Mouse (Mus musculus) midbrain, embryonic 10.5 days (tissue): Measurements from ENCODE around the gene Ncstn. TPM values are rescaled to one million over a fixed set of nuclear protein-coding genes. Genes with fewer than 3 reads are reported as not detected.

Experiments
- DNase-seq: peaks from one replicate; pipeline ENCODE4 v3.0.0-alpha.2; 2017; ENCODE audit warnings: low spot score
- H3K27ac ChIP-seq: fragments of 300-500 bp; sonication (generic); replicated peaks from 2 replicates; pipeline ENCODE4 v1.5.1; 2016; ENCODE audit warnings: mild to moderate bottlenecking
- H3K27me3 ChIP-seq: fragments of 300-500 bp; sonication (generic); 2 replicates; pipeline ENCODE4 v1.6.1; 2016; ENCODE audit warnings: low read depth, mild to moderate bottlenecking; ENCODE audit not compliant: poor library complexity, severe bottlenecking
- H3K36me3 ChIP-seq: fragments of 300-500 bp; sonication (generic); 2 replicates; pipeline ENCODE4 v1.6.1; 2016; ENCODE audit warnings: mild to moderate bottlenecking, moderate library complexity
- H3K4me1 ChIP-seq: fragments of 300-500 bp; sonication (generic); 2 replicates; pipeline ENCODE4 v1.6.1; 2016
- H3K4me3 ChIP-seq: fragments of 300-500 bp; sonication (generic); 2 replicates; pipeline ENCODE4 v1.5.1; 2016; ENCODE audit warnings: mild to moderate bottlenecking, moderate library complexity
- H3K9me3 ChIP-seq: fragments of 300-500 bp; sonication (generic); replicated peaks from 2 replicates; pipeline ENCODE4 v1.6.1; 2016; ENCODE audit warnings: mild to moderate bottlenecking
- WGBS: fragments of 180-500 bp; shearing (Covaris S2); methylation state at CpG from one replicate; pipeline ENCODE4 v1.1.7; 2016; 5-methylcytosine and 5-hydroxymethylcytosine counted together
- polyA plus RNA-seq: library from polyadenylated mRNA; unstranded; fragments of >200 nt; fragmentation: Nextera tagmentation; extraction: Ambion mirVana; gene quantifications from 2 replicates; pipeline ENCODE4 v1.2.1, GENCODE M21; 2016

The Ncstn gene
- 106 and 129 TPM in 2 replicates for polyA plus RNA-seq

DNA sequence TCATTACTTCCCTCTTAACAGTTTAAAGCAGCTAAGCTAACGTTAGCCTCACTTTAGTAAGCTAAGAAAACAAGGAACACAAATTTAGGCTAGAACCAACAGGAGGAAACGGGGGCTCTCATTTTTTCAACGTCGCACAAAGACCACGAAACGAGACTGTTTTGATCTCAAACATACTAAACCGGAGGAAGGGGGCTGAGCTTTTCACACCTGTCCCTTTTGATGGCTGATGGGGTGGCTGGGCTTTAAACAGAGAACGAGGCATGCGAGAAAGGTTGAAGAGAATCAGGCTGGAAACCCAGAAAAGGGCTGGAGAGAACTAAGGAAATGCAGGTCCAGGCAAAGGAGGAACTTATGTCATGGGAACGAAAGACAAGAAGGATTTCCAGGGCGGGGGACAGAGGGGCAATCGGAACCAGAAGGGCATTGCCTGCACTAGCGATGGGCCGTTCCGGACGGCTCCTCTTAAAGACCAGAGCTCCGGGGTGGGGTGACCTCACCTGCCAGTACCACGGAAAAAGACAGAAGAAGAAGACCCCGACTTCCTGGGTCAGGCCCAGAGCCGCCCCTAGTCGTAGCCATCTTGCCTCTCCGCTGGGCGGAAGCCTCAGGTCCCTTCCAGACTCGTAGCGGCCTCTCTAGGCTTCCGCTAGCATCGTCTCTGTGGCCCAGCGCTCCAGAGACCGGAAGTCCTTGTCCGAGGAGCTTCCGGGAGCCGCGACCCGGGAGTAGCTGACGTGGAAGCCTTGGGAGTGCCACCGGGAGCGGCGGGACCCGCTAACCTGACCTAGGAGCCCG lies at the start of gene Ncstn, which contains the start of gene Copa:
Gene Ncstn, minus strand, starts transcription at position 695 of the 798 bp plus-strand sequence.
Gene Copa, plus strand, starts transcription at position 429 of the 798 bp plus-strand sequence.
- Histone ChIP-seq H3K36me3 (peaks cover 37% of the 10 kb centered on the region), H3K27me3 (no peaks in the 10 kb centered on the region), H3K27ac (peak within 1 kb of the TSS; percentile 94), H3K4me3 (peak within 1 kb of the TSS; percentile 83), H3K4me1 (peaks cover 30% of the 10 kb centered on the region), H3K9me3 (no peaks in the 10 kb centered on the region)
- WGBS, result under 1% methylated on average over 40 of the region's 40 CpGs
- peak; percentile 95 for DNase-seq

DNA sequence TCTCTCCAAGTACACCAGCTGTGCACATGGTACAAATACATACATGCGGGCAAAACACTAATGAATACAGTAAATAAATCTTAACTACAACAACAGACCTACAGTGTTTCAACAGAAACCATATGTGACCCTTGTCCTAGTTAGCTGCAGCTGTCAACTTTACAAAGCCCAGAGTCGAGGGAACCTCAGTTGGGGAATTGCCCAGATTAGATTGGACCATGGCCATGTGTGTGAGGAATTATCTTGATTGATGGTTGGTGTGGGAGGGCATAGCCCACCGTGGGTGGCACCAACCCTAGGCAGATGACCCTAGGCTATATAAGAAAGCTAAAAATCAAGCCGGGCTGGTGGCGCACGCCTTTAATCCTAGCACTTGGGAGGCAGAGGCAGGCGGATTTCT lies 49.7 kb upstream of the Ncstn start:
- H3K27ac ChIP-seq, result no peak overlapping the region
- peaks cover 6% of the 10 kb centered on the region for H3K4me1 ChIP-seq
- 91% methylated on average over 7 of the region's 7 CpGs for WGBS
- no peaks in the 10 kb centered on the region for H3K27me3 ChIP-seq
- DNase-seq, result no peak
- no peaks in the 10 kb centered on the region for H3K9me3 ChIP-seq
- H3K4me3 ChIP-seq, result no peak overlapping the region
- H3K36me3 ChIP-seq, result peaks cover 84% of the 10 kb centered on the region

DNA sequence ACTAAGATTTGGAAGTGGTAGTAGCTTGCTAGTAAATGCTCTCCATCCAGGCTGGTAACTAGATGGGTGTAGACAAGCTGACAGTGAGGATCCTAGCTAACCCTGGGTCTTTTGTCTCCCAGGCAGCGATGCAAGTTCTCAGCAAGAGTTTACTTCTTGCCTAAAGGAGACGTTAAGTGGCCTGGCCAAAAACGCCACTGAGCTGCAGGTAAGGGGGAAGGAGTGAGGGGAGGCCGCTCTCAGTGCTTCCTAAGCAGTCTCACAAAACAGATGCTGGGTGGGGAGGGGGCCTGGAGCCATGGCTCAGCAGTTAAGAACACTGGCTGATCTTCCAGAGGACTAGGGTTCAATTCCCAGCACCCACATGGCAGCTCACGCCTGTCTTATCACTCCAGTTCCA lies 47.2 kb upstream of the Ncstn start:
- Histone ChIP-seq H3K4me3 (no peak overlapping the region), H3K27ac (no peak overlapping the region), H3K36me3 (peaks cover 64% of the 10 kb centered on the region), H3K27me3 (no peaks in the 10 kb centered on the region), H3K9me3 (no peaks in the 10 kb centered on the region), H3K4me1 (peaks cover 14% of the 10 kb centered on the region)
- 96% methylated on average over 5 of the region's 5 CpGs for WGBS
- DNase-seq, result no peak

DNA sequence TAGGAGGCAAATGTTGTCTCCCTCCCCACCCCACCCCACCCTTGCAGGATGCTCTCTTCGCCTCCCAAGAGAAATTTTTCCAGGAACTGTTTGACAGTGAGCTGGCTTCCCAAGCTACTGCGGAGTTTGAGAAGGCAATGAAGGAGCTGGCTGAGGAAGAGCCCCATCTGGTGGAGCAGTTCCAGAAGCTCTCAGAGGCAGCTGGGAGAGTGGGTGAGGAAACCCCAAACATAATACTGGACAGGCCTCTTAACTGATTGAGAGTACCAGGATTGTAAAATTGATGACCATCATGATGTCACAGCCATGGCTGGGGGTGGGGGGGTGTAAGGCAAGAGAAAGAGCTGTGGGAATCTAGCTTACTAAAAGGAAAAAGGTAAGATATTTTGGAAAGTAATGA lies 46.5 kb upstream of the Ncstn start:
- H3K9me3 ChIP-seq, result no peaks in the 10 kb centered on the region
- peaks cover 14% of the 10 kb centered on the region for H3K4me1 ChIP-seq
- no peak overlapping the region for H3K27ac ChIP-seq
- H3K36me3 ChIP-seq, result peaks cover 57% of the 10 kb centered on the region
- H3K4me3 ChIP-seq, result no peak overlapping the region
- 73% methylated on average over 2 of the region's 2 CpGs for WGBS
- no peaks in the 10 kb centered on the region for H3K27me3 ChIP-seq
- no peak for DNase-seq

DNA sequence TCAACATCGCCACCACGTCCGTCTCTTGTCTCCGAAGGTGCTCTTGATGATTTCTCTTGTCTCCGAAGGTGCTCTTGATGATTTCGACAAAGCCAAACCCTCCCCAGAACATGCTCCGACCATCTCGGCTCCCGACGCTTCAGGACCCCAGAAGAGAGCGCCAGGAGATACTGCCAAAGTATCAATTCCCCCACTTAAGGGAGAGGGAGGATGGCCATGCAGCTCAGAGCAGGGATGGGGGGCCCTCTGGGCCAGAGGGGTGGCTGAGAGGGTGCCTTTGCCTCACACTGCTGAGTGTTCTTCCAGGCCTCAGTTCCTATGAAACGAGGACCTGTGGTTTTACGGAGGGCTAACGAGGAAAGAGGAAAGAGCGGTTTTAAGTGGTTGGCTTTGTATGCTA lies 46.0 kb upstream of the Ncstn start:
- Histone ChIP-seq H3K9me3 (no peaks in the 10 kb centered on the region), H3K36me3 (peaks cover 55% of the 10 kb centered on the region), H3K27me3 (no peaks in the 10 kb centered on the region), H3K27ac (no peak overlapping the region), H3K4me1 (peaks cover 14% of the 10 kb centered on the region), H3K4me3 (no peak overlapping the region)
- DNase-seq, result no peak
- 93% methylated on average over 15 of the region's 15 CpGs for WGBS

DNA sequence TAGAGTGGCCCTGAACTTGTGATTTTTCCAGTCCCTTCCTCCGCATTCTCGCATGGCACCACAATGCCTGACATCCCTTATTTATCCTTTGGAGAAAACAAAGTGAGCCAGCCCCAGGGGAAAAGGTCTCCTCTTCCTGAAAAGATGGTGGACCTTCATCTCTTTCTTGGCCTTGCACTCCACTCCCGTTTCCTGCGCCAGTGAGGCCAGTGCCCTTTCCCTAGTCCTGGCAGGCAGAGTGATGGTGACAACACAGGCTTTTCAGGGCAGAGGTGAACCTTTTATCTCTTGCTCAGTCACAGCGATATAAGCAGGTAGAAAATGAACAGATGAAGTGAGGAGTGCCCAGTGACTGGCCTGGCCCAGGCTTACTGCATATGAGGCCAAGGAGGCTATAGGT lies 44.9 kb upstream of the Ncstn start:
- H3K36me3 ChIP-seq, result peaks cover 55% of the 10 kb centered on the region

DNA sequence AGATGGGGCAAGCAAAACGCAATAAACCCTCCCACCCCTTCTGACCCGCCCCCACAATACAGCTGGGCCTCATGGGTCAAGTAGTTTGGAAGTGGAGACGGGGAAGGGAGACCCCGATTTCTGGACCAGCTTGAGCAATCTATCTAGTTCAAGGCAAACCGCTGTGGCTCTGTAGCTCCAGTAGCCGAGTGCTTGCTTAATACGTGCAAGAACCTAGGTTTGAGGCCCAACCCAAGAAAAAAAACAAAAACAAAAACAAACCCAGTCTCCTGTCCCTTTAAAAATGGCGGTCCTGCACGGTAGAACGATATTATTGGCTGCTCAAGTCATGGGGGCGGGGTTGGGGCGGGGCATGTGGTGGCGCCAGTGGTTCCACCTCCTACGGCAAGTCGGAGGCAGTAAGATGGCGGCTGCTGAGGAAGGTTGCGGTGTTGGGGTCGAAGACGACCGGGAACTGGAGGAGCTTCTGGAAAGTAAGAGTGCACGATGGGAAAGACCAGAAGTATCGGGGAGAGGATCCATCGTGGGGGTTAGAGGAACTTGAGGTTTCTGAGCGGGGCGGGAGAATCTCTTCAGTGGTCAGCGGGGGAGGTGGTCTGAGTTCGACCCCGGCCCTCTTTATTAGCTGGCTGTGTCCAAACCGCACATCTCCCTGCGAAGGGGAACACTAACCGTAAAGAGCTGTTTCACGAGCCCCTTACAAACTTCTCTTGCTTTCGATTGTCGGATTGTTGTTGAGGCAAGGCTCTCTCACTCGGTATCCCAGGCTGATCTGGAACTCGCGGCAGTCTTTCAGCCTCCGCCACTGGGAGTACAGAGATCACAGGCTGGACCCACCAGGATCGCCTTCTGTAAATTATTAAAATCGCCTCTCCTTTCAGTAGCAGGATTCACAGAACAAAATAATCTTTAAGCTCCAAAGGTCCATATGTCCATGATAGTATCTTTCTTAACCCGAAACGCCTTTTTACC lies 44.1 kb upstream of the Ncstn start, which contains the start of gene Pex19:
Gene Pex19, plus strand, starts transcription at position 380 of the 972 bp plus-strand sequence.
- DNase-seq, result peak; percentile 92
- under 1% methylated on average over 42 of the region's 42 CpGs for WGBS
- peaks cover 14% of the 10 kb centered on the region for H3K4me1 ChIP-seq
- H3K27me3 ChIP-seq, result no peaks in the 10 kb centered on the region
- peaks cover 55% of the 10 kb centered on the region for H3K36me3 ChIP-seq
- peak within 1 kb of the TSS; percentile 91 for H3K27ac ChIP-seq
- H3K9me3 ChIP-seq, result no peaks in the 10 kb centered on the region
- peak within 1 kb of the TSS; percentile 87 for H3K4me3 ChIP-seq

More for the DNA sequence above, 44.9 kb upstream of the Ncstn start:
- DNase-seq, result no peak
- Histone ChIP-seq H3K27ac (peak overlapping the region; percentile 91; the same call in 1 of the 2 replicates), H3K4me3 (peak overlapping the region; percentile 87), H3K4me1 (peaks cover 14% of the 10 kb centered on the region), H3K9me3 (no peaks in the 10 kb centered on the region), H3K27me3 (no peaks in the 10 kb centered on the region)
- 59% methylated on average over 5 of the region's 5 CpGs for WGBS

DNA sequence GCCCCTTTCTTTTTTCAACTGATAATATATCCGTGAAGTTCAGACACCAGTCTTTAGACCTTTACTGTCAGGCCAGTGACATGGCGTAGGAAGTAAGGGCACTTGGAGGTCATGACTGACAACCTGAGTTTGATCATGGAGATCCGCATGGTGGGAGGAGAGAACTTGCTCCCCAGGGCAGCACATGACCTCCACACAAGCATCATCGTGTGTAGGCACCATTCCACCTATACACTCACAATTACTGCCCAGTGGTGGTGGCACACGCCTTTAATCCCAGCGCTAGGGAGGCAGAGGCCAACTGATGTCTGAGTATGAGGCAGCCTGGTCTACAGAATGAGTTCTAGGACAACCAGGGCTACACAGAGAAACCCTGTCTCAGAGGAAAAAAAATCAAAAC lies 42.0 kb upstream of the Ncstn start:
- 89% methylated on average over 6 of the region's 6 CpGs for WGBS
- Histone ChIP-seq H3K36me3 (peaks cover 56% of the 10 kb centered on the region), H3K27ac (no peak overlapping the region), H3K27me3 (no peaks in the 10 kb centered on the region), H3K4me3 (no peak overlapping the region), H3K4me1 (peaks cover 14% of the 10 kb centered on the region), H3K9me3 (no peaks in the 10 kb centered on the region)
- DNase-seq, result no peak

DNA sequence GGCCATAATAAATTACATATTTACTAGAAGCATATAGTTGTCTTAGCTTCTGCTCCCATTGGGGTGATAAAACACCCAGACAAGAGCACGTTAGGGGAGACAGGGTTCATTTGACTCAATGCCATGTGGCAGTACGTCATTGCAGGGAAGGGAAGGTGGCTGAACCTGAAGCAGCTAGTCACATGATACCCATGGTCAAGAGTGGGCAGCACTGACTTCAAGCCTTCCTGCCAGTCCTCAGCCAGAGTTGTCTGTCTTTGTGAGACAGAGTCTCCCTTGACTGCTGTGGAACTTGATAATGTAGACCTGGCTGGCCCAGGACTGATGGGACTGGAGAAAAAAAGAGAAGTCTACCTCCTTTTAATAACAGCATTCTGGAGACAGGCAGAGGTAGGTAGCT lies 40.1 kb upstream of the Ncstn start:
- Histone ChIP-seq H3K9me3 (no peaks in the 10 kb centered on the region), H3K4me1 (peaks cover 11% of the 10 kb centered on the region), H3K36me3 (peaks cover 62% of the 10 kb centered on the region), H3K27me3 (no peaks in the 10 kb centered on the region), H3K27ac (no peak overlapping the region), H3K4me3 (no peak overlapping the region)
- WGBS, result 85% methylated on average over 2 of the region's 2 CpGs
- DNase-seq, result no peak

DNA sequence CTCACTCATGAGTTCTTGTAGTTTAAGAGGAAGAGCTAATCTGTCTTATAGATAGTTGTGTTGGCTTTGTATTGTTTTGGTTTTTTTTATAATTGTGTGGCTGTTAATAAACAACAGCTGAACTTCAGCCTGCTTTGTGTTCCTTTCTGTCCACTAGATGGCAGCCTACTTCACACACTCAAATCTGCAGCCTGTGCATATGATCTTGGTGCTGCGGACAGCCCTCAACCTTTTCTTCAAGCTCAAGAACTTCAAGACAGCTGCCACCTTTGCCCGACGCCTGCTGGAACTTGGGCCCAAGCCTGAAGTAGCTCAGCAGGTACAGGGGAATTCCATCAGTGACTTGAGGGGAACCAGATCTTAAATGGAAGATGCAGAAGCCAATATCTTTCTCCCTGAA lies 37.1 kb upstream of the Ncstn start:
- H3K36me3 ChIP-seq, result peaks cover 92% of the 10 kb centered on the region
- H3K9me3 ChIP-seq, result no peaks in the 10 kb centered on the region
- no peak for DNase-seq
- no peaks in the 10 kb centered on the region for H3K4me1 ChIP-seq
- WGBS, result 57% methylated on average over 3 of the region's 3 CpGs
- H3K27ac ChIP-seq, result no peak overlapping the region
- H3K4me3 ChIP-seq, result no peak overlapping the region
- H3K27me3 ChIP-seq, result no peaks in the 10 kb centered on the region

DNA sequence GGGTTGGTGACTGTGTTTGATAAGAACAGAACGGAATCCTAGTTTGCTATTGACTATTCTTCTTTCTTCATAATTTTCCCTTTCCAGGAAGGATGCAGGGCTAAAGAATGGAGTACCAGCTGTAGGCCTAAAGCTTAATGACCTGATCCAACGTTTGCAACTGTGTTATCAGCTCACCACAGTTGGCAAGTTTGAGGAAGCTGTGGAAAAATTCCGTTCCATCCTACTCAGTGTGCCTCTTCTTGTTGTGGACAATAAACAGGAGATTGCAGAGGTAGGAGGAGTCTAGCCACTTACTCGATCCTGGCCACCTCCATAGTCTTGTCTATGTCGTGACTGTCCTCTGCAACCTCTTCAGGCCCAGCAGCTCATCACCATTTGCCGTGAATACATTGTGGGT lies 36.5 kb upstream of the Ncstn start:
- H3K9me3 ChIP-seq, result no peaks in the 10 kb centered on the region
- WGBS, result 83% methylated on average over 6 of the region's 6 CpGs
- no peak for DNase-seq
- no peak overlapping the region for H3K4me3 ChIP-seq
- H3K27me3 ChIP-seq, result no peaks in the 10 kb centered on the region
- H3K4me1 ChIP-seq, result no peaks in the 10 kb centered on the region
- H3K36me3 ChIP-seq, result peaks cover 98% of the 10 kb centered on the region
- H3K27ac ChIP-seq, result no peak overlapping the region

DNA sequence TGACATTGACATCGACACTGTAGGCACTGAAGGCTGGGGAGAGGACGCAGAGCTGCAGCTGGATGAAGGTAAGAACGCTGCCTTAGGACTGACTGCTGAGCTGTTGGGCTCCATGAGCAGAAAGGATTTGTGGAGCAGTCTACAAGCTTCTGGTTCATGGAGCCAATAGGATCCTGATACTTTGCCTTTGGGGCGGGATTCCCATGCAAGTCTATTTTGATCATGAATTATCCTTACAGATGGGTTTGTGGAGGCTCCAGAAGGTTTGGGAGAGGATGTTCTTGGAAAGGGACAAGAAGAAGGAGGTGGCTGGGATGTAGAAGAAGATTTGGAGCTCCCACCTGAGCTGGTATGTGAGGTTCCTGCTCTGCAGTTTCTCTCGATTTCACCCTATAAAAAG lies 34.4 kb upstream of the Ncstn start:
- Histone ChIP-seq H3K27ac (no peak overlapping the region), H3K4me1 (no peaks in the 10 kb centered on the region), H3K4me3 (no peak overlapping the region), H3K36me3 (peaks cover 100% of the 10 kb centered on the region), H3K9me3 (no peaks in the 10 kb centered on the region), H3K27me3 (no peaks in the 10 kb centered on the region)
- no peak for DNase-seq
- WGBS, result 93% methylated on average over 5 of the region's 5 CpGs
